Mouse (Mus musculus): ENCODE measurements at regions not wholly inside any gene's neighbourhood (a gene's known extent, or its start where the extent isn't known, plus 50 kb on each side); places are given as distances from the start of the nearest gene placed in this dataset.

GRCm38 (mm10) chr4:83986951-83987822 lies 461.8 kb downstream of the Ccdc171 start:
- no peak for DNase-seq (ENCODE audit: low spot score in 2 of 2)

DNA sequence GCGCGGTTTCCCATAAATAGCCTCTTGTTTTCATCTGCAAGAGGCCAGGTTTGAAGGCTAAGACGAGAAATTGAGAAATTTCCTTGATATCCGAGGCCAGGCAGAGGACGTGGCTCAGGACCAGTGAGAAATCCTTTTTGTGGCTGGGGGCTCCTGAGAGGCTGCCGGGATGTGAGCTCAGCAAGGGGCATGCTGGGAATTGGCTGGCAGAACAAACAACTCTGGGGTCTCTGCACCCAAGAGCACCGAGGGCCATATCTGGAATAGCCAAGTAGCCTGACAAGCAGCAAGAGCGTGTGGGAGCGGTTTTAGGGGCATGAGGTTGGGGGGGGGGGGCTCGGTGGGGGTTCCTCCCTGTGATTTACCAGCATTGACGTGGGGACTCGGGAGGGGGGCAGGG lies 462.5 kb downstream of the Ccdc171 start:
- DNase-seq (ENCODE audit: low spot score in 2 of 2) = no peak

- DNase-seq (ENCODE audit: low spot score in 2 of 2) = no peak
Observed at GRCm38 (mm10) chr4:83988314-83988713, 463.0 kb downstream of the Ccdc171 start.

DNA sequence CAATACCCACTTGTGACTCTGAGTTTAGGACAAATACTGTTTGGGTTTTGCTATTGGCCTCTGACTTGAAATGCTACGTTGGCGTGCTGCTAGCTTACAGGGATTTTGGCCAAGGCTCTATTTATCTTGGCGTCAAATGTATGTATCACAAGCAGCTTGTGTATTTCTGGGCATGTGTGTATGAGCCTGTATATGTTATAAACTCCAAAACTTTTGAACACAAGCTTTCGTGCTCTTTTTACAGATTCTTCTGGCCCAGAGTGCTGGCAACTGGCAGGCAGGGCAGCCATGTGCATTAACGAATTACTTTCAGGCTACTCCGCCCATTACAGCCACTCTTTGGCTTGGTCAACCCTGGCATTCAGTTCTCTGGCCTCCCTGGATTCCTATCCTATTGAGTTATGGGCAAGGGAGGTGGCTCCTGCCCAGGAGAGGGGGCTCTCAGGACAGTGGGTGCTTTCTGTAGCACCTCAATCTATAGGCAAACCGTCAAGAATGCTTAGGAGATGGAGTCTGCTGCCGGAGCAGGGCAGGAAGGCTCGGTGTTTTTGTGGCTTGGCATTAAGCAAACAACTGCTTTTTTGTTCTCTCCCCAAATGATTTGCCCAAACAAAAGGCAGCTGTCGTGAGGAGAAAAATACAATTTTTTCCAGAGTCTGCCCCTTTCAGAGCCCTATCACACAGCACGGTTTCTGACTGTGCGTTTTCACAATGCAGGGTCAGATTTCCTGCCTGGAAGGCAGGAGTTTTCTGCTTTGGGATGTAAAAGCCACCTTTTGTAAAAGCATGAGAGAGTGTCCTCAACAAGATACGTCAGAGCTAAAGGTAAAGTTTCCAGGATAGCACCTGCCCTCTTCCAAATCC lies 465.0 kb downstream of the Ccdc171 start:
- DNase-seq (ENCODE audit: low spot score in 2 of 2) = no peak

DNA sequence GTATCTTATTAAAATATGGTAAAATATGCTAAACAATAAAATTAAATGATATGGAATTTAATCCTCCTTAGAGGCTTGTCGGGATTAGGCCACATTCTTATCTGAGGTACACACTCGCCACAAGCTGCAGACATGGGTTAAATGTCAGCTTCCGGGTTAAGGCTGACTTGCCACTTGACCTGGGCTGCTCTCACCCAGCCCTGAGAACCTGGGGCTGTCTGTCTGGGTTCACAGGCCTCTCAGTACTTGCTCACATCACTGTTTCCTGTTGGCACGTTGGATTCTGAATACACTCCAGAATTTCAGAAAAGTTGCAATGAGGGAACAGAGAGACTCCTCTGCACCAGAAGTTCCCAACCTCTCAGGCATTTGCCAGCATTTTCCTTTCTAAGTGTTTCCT lies 465.9 kb downstream of the Ccdc171 start:
- no peak for DNase-seq (ENCODE audit: low spot score in 2 of 2)

- DNase-seq (ENCODE audit: low spot score in 2 of 2) = no peak
Observed at GRCm38 (mm10) chr4:83997079-83997478, 471.7 kb downstream of the Ccdc171 start.

GRCm38 (mm10) chr4:84001645-84002044 lies 476.3 kb downstream of the Ccdc171 start:
- DNase-seq (ENCODE audit: low spot score in 2 of 2) = no peak

- DNase-seq (ENCODE audit: low spot score in 2 of 2) = no peak
Observed at GRCm38 (mm10) chr4:84004055-84004778, 478.9 kb downstream of the Ccdc171 start.

- DNase-seq (ENCODE audit: low spot score in 2 of 2) = no peak
Observed at GRCm38 (mm10) chr4:84004786-84005382, 479.5 kb downstream of the Ccdc171 start.

DNA sequence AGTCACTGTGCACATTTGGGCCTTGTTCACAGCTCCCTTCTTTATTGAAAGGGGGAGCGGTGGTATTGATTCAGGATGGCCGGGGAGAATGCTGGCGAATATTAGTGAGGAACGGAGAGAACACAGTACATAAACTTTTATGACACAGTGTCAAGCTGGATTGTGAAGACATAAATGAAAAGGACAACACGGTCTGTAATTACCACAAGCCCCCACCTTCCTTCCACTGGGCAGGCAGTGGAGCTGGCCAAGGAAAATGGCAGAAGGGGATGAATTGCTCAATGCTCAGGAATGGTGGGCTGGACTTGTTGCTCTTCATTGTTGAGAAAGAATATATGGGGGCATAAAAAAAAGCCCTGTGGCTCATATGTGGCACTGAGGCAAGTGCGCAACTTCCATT lies 486.6 kb downstream of the Ccdc171 start:
- DNase-seq (ENCODE audit: low spot score in 2 of 2) = no peak

DNA sequence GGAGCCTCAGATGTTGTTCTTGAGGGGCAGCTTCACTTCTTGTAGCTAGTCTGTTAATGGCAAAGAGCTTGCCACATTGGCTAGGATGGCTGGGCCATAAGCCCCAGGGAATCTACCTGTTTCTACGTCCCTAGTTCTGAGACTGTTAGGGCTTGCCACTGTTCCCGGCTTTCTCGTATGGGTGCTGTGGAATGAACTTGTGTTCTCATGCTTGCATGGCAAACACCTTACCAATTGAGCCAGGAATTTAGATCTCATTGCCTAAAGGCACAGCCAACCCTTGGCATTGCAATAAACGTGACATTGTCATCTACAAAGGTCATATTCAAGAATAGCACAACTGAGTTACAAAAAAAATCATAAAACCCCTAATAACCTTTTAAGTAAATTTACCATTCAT lies 489.8 kb downstream of the Ccdc171 start:
- DNase-seq (ENCODE audit: low spot score in 2 of 2) = no peak

DNA sequence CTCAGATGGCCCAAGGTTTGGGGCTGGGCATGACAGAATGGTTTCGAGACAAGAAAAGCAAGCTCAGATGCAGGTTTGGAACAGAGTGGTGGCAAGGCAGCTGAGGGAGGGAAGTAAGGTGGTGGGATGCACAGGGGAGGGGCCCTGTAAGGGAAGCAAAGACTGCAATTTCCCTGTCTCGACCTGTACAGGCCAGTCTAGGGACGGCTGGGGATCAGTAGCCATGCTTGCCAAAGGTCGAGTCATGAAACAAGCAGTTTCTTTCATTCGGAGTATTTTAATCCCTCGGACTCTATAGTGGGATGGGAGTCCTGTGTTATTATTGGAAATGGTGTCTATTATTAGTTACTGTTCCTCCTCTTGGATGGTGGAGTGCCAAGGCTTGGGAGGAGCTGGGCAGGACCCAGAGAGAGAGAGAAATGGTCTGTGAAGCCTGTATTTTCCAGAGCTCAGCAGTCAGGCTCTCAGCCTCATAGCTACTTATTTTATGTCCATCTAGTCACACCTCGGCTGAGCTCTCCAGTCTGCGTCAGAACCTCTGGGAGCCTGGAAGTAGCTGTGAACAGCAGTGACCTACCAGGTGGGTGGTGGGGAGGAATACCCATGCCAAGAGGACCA lies 490.3 kb downstream of the Ccdc171 start:
- DNase-seq (ENCODE audit: low spot score in 2 of 2) = no peak

DNA sequence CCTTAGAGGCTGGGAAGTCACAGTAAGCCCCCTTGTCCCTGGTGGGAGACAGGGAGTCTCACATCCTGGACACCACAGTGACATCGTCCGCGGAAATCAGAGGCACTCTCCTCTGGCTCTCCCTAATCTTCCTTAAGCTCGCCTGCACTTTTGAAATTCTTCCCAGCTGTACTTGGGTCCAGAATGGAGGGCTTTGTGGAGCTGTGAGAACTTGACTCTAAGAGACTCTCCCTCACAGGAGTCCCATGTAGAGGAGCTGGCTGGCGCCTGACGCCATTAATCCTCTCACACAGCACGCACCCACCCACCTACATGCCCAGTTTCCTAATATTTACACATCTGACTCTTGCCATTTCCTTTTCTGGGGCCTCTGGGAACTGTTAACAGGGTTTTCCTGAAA lies 492.8 kb downstream of the Ccdc171 start:
- DNase-seq (ENCODE audit: low spot score in 2 of 2) = no peak

- DNase-seq (ENCODE audit: low spot score in 2 of 2) = no peak
Observed at GRCm38 (mm10) chr4:84018774-84019173, 493.4 kb downstream of the Ccdc171 start.

DNA sequence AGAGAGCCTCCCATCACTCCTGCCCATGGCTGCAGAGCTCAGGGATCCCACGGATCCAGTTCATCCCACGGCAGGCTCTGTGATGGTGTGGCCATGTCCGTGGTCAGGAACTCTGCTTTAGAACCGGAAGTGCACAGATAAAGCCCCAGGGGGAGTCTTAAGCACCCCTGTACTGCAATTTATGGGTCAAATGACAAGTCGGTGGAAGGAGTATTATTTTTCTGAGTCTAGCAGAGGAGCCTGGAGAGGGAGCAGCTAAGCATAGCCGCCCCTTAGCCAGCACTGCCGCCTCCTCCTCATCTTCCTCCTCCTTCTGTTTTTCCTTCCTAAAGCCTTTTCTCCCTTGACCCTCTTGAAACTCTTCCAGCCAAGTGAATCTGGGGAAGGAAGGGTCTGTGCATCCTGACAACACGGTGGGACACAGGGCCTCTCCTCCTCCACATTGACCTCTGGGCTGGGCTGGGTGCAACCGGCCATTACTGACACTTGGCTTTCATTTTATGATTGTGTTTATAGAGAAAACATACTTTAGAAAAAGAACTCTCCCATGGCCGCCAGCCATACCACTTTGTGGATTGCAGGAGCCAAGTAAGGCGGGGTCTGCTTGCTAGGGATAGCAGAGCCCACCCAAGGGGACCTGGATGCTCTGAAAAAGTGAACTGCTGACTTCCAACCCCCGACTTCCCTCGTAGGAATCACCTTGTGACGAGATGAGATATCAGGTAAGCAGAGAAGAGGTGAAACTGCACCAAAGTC lies 494.3 kb downstream of the Ccdc171 start:
- no peak for DNase-seq (ENCODE audit: low spot score in 2 of 2)

DNA sequence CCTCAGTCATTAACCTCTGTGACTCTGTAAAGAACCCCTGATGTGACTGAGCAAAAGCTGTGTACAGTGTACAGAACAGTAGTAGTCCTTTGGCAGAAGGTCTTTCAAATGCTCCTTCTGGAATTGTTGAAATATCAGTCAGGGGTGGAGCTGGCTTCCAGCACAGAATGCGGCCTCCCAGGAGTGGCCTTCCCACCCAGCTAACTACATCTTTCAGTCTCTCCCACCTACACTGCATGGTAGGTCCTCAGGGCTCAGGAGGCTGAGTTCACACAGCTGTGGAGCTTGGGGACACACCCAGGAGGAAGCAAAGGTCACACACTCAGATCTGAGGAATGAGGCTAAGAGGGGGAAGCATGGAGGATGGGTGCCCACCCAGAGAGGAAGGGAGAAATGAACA lies 495.3 kb downstream of the Ccdc171 start:
- no peak for DNase-seq (ENCODE audit: low spot score in 2 of 2)

DNA sequence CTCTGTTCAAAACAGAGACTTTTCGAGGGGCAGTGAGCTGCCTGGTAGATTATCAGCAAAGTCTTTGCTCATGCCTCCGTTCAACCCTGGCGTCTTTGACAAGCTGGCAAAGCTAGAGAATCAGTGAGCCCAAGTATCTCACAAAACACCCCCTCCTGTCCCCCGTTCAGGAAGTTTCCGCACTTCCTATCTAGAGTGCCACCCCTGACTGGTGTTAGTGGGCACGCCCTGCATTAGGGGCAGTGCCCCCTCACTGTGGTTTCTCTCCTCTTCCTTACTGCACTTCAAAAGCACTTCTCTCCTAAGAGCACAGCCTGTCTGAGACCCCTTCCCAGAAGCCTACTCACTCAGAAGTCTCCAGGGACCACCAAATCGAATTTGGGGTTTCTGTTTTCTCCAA lies 497.0 kb downstream of the Ccdc171 start:
- DNase-seq (ENCODE audit: low spot score in 2 of 2) = no peak

DNA sequence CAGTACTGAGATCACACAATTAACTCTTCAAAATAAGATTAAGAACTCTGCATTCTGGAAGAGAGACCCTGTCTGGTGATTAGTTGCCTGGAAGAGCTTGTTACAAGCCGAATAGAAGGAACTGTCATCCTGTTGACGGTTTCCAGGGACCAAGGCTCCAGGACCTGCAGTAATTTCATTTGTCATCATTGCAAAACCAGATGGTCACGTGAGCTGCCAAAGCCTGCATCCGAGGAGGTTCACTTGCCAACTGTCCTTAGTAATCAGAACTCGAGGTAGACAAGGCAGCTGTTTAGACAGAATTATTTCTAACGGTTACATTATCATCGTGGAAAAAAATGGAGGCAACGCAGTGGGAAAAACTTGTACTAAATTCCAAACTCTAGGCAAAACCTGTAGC lies 500.8 kb downstream of the Ccdc171 start:
- DNase-seq (ENCODE audit: low spot score in 2 of 2) = no peak

DNA sequence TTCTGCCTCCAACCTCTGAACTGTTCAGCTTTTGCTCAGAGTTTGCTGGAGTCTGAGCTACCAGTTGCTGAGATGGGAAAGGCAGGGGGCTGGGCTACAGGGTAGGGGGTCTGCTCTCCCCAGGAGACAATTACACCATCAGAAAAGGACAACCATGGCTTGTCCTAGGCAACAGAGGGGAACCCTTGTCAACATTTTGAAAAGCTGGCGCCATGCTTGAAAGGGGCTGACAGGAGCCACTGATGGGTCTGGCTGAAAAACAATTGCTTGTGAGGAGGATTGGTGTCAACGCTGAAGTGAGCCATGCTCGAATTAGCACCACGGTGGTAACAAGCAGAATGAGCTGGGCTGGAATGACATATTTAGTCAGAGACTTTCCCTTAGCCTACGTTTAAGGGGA lies 502.8 kb downstream of the Ccdc171 start:
- DNase-seq (ENCODE audit: low spot score in 2 of 2) = no peak

GRCm38 (mm10) chr4:84030916-84031315 lies 505.6 kb downstream of the Ccdc171 start:
- DNase-seq (ENCODE audit: low spot score in 2 of 2) = no peak

DNA sequence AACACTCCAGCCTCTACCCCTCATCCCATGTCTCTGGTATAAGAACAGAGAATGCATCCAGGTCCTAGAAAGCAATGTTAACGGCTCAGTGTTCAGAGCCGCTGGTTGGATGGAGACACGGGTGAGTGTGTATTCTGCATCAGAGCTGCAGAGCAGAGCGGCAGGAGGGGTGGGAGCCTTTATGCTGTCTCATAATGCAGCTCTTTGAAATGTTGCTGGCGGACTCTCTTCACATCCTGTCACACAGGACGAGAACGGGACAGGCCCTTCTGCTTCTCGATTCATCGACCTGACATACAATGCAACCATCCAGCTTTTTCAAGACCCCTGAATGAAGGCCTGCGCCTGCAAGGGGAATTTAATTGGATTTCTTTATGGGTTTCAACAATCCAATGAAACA lies 507.2 kb downstream of the Ccdc171 start:
- DNase-seq (ENCODE audit: low spot score in 2 of 2) = no peak

All from spleen, postnatal 14 days (tissue).